In the genomic region with DNA sequence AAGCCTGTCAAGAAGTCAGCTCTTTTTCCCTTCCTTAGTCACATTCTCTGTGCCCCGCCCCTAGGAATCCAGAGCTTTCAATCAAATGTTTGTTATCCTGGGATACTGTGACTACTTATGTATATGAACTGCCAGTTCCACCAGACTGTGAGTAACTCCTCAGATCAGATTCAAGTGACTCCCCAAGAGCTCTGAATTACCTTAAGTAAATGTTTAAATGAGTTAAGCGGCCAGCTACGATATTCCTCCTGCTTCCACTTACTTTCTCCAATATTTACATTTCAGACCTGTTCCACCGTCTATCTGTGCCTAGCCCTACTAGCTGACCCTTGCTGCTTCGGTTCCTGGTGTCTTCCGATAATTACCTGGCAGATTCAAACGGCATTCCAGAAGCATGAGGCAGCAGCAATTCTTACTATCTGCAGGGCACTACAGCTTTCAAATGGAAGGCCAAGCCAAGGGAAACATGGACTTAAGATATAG, we compare ENCODE assay signal across 15 mouse cellular contexts. TPM values are rescaled to one million over a fixed set of nuclear protein-coding genes. Genes with fewer than 3 reads are reported as not detected.
DNase-seq lines count a peak whose midpoint lies in the region; ATAC-seq and TF ChIP-seq lines count a peak whose summit lies in the region.
"Had no signal": no experiment of that assay in that cellular context is flagged by ENCODE, and none has a peak within 500 bp of the region (broad histone marks: within the 10 kb centered on the region; RNA-seq: fewer than 3 reads in every experiment).

No protein-coding gene starts in this region.

- no peak overlapping the region for H3K4me2 ChIP-seq in hindbrain, embryonic 11.5 days (replicated peaks; ENCODE audit: low read depth, low read length)
- no peak overlapping the region for H3K4me2 ChIP-seq in hindbrain, embryonic 12.5 days (replicated peaks)
- H3K4me2 ChIP-seq in intestine, embryonic 16.5 days (ENCODE audit: low read depth, low read length), result peak overlapping the region; percentile 7; the same call in 1 of the 2 replicates
- peak overlapping the region; percentile 77 for H3K4me2 ChIP-seq in myocyte (ENCODE audit: low read depth)
- no peak overlapping the region for H3K4me2 ChIP-seq in forebrain, embryonic 11.5 days (ENCODE audit: low read depth, low read length, severe bottlenecking)
- H3K4me2 ChIP-seq: hindbrain, embryonic 15.5 days had no signal

- H3K79me2 ChIP-seq in myocyte (ENCODE audit: control insufficient read depth, insufficient read depth), result peaks cover 30% of the 10 kb centered on the region

- no peak overlapping the region for H3ac ChIP-seq in myocyte (ENCODE audit: control insufficient read depth, insufficient read length)

- H3K27me3 ChIP-seq in hindbrain, embryonic 11.5 days (ENCODE audit: control insufficient read depth, insufficient read depth, low read length), result no peaks in the 10 kb centered on the region
- peaks cover 2% of the 10 kb centered on the region; the same call in 1 of the 2 replicates for H3K27me3 ChIP-seq in hindbrain, embryonic 12.5 days
- no peaks in the 10 kb centered on the region for H3K27me3 ChIP-seq in intestine, embryonic 16.5 days (replicated peaks; ENCODE audit: control insufficient read depth, insufficient read depth, low read length)
- no peaks in the 10 kb centered on the region for H3K27me3 ChIP-seq in myocyte (ENCODE audit: control insufficient read depth, insufficient read depth, insufficient read length)
- H3K27me3 ChIP-seq in forebrain, embryonic 11.5 days (ENCODE audit: control insufficient read depth, insufficient read depth, low read length), result no peaks in the 10 kb centered on the region
- H3K27me3 ChIP-seq: CH12.LX; hindbrain, embryonic 15.5 days had no signal

- H3K9me3 ChIP-seq in hindbrain, embryonic 11.5 days (ENCODE audit: control insufficient read depth, low read length), result no peaks in the 10 kb centered on the region
- no peaks in the 10 kb centered on the region for H3K9me3 ChIP-seq in hindbrain, embryonic 12.5 days (replicated peaks)
- H3K9me3 ChIP-seq in intestine, embryonic 16.5 days (ENCODE audit: control insufficient read depth, low read length), result no peaks in the 10 kb centered on the region
- no peaks in the 10 kb centered on the region for H3K9me3 ChIP-seq in forebrain, embryonic 11.5 days (ENCODE audit: control insufficient read depth, low read length)
- H3K9me3 ChIP-seq: hindbrain, embryonic 15.5 days had no signal

- H3K4me1 ChIP-seq in hindbrain, embryonic 11.5 days (replicated peaks; ENCODE audit: control insufficient read depth, insufficient read depth, low read length), result no peaks in the 10 kb centered on the region
- peaks cover 15% of the 10 kb centered on the region for H3K4me1 ChIP-seq in hindbrain, embryonic 12.5 days
- peaks cover 21% of the 10 kb centered on the region for H3K4me1 ChIP-seq in intestine, embryonic 16.5 days (ENCODE audit: control insufficient read depth, insufficient read depth, low read length)
- peaks cover 2% of the 10 kb centered on the region; the same call in 1 of the 2 replicates for H3K4me1 ChIP-seq in forebrain, embryonic 11.5 days (replicated peaks; ENCODE audit: control insufficient read depth, insufficient read depth, low read length)
- H3K4me1 ChIP-seq: hindbrain, embryonic 15.5 days had no signal

- no peak overlapping the region for H3K9ac ChIP-seq in hindbrain, embryonic 11.5 days (ENCODE audit: low read depth, low read length)
- no peak overlapping the region for H3K9ac ChIP-seq in hindbrain, embryonic 12.5 days
- no peak overlapping the region for H3K9ac ChIP-seq in intestine, embryonic 16.5 days (ENCODE audit: low read depth, low read length)
- H3K9ac ChIP-seq in forebrain, embryonic 11.5 days (ENCODE audit: low read length), result no peak overlapping the region
- H3K9ac ChIP-seq: hindbrain, embryonic 15.5 days had no signal

- TF ChIP-seq POLR2A in myocyte (IDR thresholded peaks at IDR 0.05; ENCODE audit: insufficient read length, low read depth), result no peak

- intact Hi-C loops in left cerebral cortex, postnatal 14 days (cut with DNase I), result no loop called here

- peak; percentile 14 for DNase-seq in hindbrain, embryonic 11.5 days (ENCODE audit: low spot score)
- peak; percentile 37 for DNase-seq in embryo, embryonic 10 days (ENCODE audit: low spot score)
- DNase-seq in cerebellum, adult 11 months, result no peak
- no peak for DNase-seq in left cerebral cortex, postnatal 14 days (ENCODE audit: low spot score in 2 of 2)
- DNase-seq in forebrain, embryonic 11.5 days (ENCODE audit: low spot score), result no peak
- DNase-seq: cerebellum, postnatal 36 days; gastrocnemius, postnatal 25 days; retina, postnatal 1 day; thymus, postnatal 4 days had no signal

- 63% methylated on average over 7 of the region's 7 CpGs for WGBS in hindbrain, embryonic 11.5 days
- WGBS in hindbrain, embryonic 12.5 days, result 56% methylated on average over 7 of the region's 7 CpGs
- 23% methylated on average over 7 of the region's 7 CpGs for WGBS in intestine, embryonic 16.5 days
- 55% methylated on average over 7 of the region's 7 CpGs for WGBS in forebrain, embryonic 11.5 days

- ATAC-seq in hindbrain, embryonic 11.5 days (ENCODE audit: low FRiP score), result no peak
- ATAC-seq in hindbrain, embryonic 12.5 days (ENCODE audit: low FRiP score), result no peak
- peak; percentile 82 for ATAC-seq in intestine, embryonic 16.5 days
- no peak for ATAC-seq in forebrain, embryonic 11.5 days (replicated peaks; ENCODE audit: low FRiP score)
- ATAC-seq: forebrain, embryonic 14.5 days had no signal

- H3K36me3 ChIP-seq in hindbrain, embryonic 11.5 days (ENCODE audit: control insufficient read depth, insufficient read depth, low read length), result no peaks in the 10 kb centered on the region
- H3K36me3 ChIP-seq in hindbrain, embryonic 12.5 days, result 0 out of 2 replicates have a peak, but pooled peaks cover 2% of the 10 kb centered on the region
- no peaks in the 10 kb centered on the region for H3K36me3 ChIP-seq in intestine, embryonic 16.5 days (ENCODE audit: control insufficient read depth, insufficient read depth, low read length)
- peaks cover 7% of the 10 kb centered on the region for H3K36me3 ChIP-seq in myocyte (ENCODE audit: control insufficient read depth, insufficient read depth)
- H3K36me3 ChIP-seq in forebrain, embryonic 11.5 days (ENCODE audit: control insufficient read depth, insufficient read depth, low read length), result no peaks in the 10 kb centered on the region
- H3K36me3 ChIP-seq: hindbrain, embryonic 15.5 days had no signal

- no peak overlapping the region for H3K4me3 ChIP-seq in hindbrain, embryonic 11.5 days (ENCODE audit: low read depth, low read length)
- H3K4me3 ChIP-seq in hindbrain, embryonic 12.5 days, result no peak overlapping the region
- H3K4me3 ChIP-seq in intestine, embryonic 16.5 days (ENCODE audit: low read length), result no peak overlapping the region
- H3K4me3 ChIP-seq in myocyte, result no peak overlapping the region
- H3K4me3 ChIP-seq in forebrain, embryonic 11.5 days (ENCODE audit: low read depth, low read length), result no peak overlapping the region
- H3K4me3 ChIP-seq: hindbrain, embryonic 15.5 days had no signal

- no peak overlapping the region for H3K27ac ChIP-seq in hindbrain, embryonic 11.5 days (ENCODE audit: low read depth, low read length)
- no peak overlapping the region for H3K27ac ChIP-seq in hindbrain, embryonic 12.5 days
- 0 out of 2 replicates have a peak overlapping the region, but pooled peaks have one; percentile 5 for H3K27ac ChIP-seq in intestine, embryonic 16.5 days (ENCODE audit: low read length)
- no peak overlapping the region for H3K27ac ChIP-seq in forebrain, embryonic 11.5 days (ENCODE audit: low read depth, low read length)
- H3K27ac ChIP-seq: hindbrain, embryonic 15.5 days had no signal

TF ChIP-seq in myocyte, 11 proteins besides CTCF, POLR2A, EP300 and RAD21:
- no peak for TF ChIP-seq MYOD1 (IDR thresholded peaks at IDR 0.05; ENCODE audit: control insufficient read depth in 1 of 3, insufficient read length in 2 of 3, low read depth in 2 of 3)
- TF ChIP-seq E2F4 (IDR thresholded peaks at IDR 0.05; ENCODE audit: insufficient read depth), result no peak
- TF ChIP-seq MYOG (IDR thresholded peaks at IDR 0.05; ENCODE audit: control insufficient read depth in 1 of 3, insufficient read depth in 1 of 3, insufficient read length in 2 of 3, low read depth in 2 of 3), result no peak
- TF ChIP-seq CEBPB (IDR thresholded peaks at IDR 0.05; ENCODE audit: insufficient read depth, poor library complexity, severe bottlenecking), result no peak
- no peak for TF ChIP-seq TCF12 (IDR thresholded peaks at IDR 0.05; ENCODE audit: insufficient read depth, poor library complexity, severe bottlenecking)
- no peak for TF ChIP-seq SRF (IDR thresholded peaks at IDR 0.05; ENCODE audit: control insufficient read depth, insufficient read length, low read depth)
- no peak for TF ChIP-seq MAX (IDR thresholded peaks at IDR 0.05; ENCODE audit: low read depth)
- no peak for TF ChIP-seq USF1 (IDR thresholded peaks at IDR 0.05; ENCODE audit: low read depth)
- TF ChIP-seq REST (IDR thresholded peaks at IDR 0.05; ENCODE audit: insufficient read depth, insufficient read length), result no peak
- no peak for TF ChIP-seq POLR2AphosphoS2 (IDR thresholded peaks at IDR 0.05; ENCODE audit: insufficient read length, low read depth)
- no peak for TF ChIP-seq TCF3 (IDR thresholded peaks at IDR 0.05; ENCODE audit: insufficient read length, low read depth)

RNA-seq across cellular contexts. Expression of a gene that starts 23.5 kb away (rescaled TPM):
- 6.0 and 6.4 TPM in 2 replicates for polyA plus RNA-seq in hindbrain, embryonic 11.5 days (2014; fragmentation: Nextera tagmentation; extraction: Ambion mirVana)
- polyA plus RNA-seq in hindbrain, embryonic 12.5 days (2016; fragmentation: Nextera tagmentation; extraction: Ambion mirVana), result 7.2 and 7.4 TPM in 2 replicates
- polyA plus RNA-seq in intestine, embryonic 16.5 days (2015; fragmentation: Nextera tagmentation; extraction: Ambion mirVana), result 4.7 and 6.1 TPM in 2 replicates
- polyA plus RNA-seq in myocyte (2012; fragmentation: generic; extraction: Trizol), result 30.1 TPM
- 1 to 10 TPM; 7.5 to 7.6 TPM for total RNA-seq in left cerebral cortex, postnatal 14 days (2021)
- 12.0 and 12.8 TPM in 2 replicates for polyA plus RNA-seq in forebrain, embryonic 11.5 days (2014; fragmentation: Nextera tagmentation; extraction: Ambion mirVana)

RNA-seq across cellular contexts. Expression of a gene that starts 33.1 kb away (rescaled TPM):
- 165 and 169 TPM in 2 replicates for polyA plus RNA-seq in hindbrain, embryonic 11.5 days (2014; fragmentation: Nextera tagmentation; extraction: Ambion mirVana)
- polyA plus RNA-seq in hindbrain, embryonic 12.5 days (2016; fragmentation: Nextera tagmentation; extraction: Ambion mirVana), result 151 and 159 TPM in 2 replicates
- polyA plus RNA-seq in intestine, embryonic 16.5 days (2015; fragmentation: Nextera tagmentation; extraction: Ambion mirVana), result 65.6 and 70.2 TPM in 2 replicates
- 35.9 TPM for polyA plus RNA-seq in myocyte (2012; fragmentation: generic; extraction: Trizol)
- total RNA-seq in left cerebral cortex, postnatal 14 days (2021), result 10 to 100 TPM; 92.6 to 96.6 TPM
- polyA plus RNA-seq in forebrain, embryonic 11.5 days (2014; fragmentation: Nextera tagmentation; extraction: Ambion mirVana), result 176 and 179 TPM in 2 replicates

Comparison
In these comparisons a context has a peak if more than half of its experiments do, and no peak if none do; other contexts are left out.
1. DNase-seq: peak in hindbrain, embryonic 11.5 days (single experiment) and embryo, embryonic 10 days (single experiment); none in cerebellum, adult 11 months (single experiment), left cerebral cortex, postnatal 14 days (0 of 2) and forebrain, embryonic 11.5 days (single experiment).
2. H3K4me2 ChIP-seq: peak in intestine, embryonic 16.5 days (single experiment) and myocyte (single experiment); none in hindbrain, embryonic 11.5 days (single experiment), hindbrain, embryonic 12.5 days (single experiment) and forebrain, embryonic 11.5 days (single experiment).